Mouse (Mus musculus) lung, postnatal 0 days (tissue): ENCODE data around the gene Gm20388.

Experiments
- CTCF ChIP-seq: IDR thresholded peaks from 2 replicates; pipeline ENCODE4 v1.5.1; 2016; ENCODE audit warnings: antibody characterized with exemption, mild to moderate bottlenecking
- EP300 ChIP-seq: IDR thresholded peaks from 2 replicates; pipeline ENCODE4 v1.6.1; 2016; ENCODE audit warnings: antibody characterized with exemption, mild to moderate bottlenecking, control low read depth

DNA sequence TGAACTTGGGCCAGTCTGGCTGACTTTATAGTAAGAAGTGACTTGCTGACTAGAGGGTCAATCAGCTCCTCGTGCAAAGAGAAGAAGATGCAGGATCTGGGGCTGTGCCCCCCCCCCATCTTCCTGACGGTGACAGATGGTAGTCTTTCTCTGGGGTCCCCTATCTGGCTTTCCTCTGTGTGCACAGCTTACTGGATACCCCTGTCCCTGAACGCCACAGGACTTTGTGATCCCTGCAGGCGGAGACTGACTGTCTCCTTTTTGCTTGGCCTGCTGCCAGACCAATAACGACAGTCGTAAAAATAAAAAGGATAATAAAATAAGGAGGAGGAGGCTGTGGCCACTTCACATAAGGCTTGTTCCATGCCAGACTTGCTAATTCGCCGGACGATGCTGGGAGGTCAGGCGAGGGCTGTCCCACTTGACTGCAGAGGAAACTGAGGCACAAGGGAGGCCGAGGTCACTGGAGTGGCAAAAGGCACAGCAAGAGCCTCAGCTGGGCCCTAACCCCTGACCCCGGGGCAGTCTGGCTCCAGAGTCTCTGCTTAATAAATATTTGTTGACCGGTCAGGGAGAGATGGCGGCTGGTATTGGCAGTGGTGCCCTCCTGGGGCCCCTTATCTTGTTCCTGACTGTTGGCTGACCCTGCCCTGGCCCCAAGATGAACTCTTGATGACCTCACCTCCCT, 581.7 kb downstream of the Gm20388 start:
- TF ChIP-seq CTCF (no peak), EP300 (no peak)
